Mouse (Mus musculus): ENCODE results near the gene Lgr4. TPM values are rescaled to one million over a fixed set of nuclear protein-coding genes. Genes with fewer than 3 reads are reported as not detected.

The Lgr4 gene
- total and polyA plus RNA-seq, 3 experiments, result 4.3 to 4.5 TPM; not detected in 1

DNA sequence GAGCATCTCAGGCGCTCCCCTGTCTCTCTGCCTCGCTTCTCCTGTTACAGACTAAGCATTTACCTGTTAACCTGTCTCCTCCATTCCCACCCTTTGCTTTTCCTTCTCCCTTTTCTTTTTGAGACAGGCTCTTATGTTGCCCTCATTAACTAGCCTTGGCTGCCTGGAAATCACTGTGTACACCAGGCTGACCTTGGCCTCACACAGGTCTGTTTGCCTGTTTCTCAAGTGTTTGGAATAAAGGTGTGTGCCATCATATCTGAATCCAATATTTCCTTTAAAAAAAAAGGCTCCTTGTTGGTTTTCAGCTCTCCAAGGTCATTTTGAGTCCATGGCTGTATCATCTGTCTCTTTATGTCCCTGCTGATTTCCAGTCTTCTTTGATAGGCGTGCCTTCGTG, 9.5 kb downstream of the Lgr4 start:
- no peak for DNase-seq (ENCODE audit: low read depth, low spot score)
- no peaks in the 10 kb centered on the region; the same call in 1 of the 2 replicates for H3K79me2 ChIP-seq (ENCODE audit: control insufficient read depth, insufficient read depth, low read length, poor library complexity)
- H3K9ac ChIP-seq (ENCODE audit: control insufficient read depth, low read depth, low read length, poor library complexity, severe bottlenecking), result no peak overlapping the region
- no peaks in the 10 kb centered on the region for H3K9me3 ChIP-seq (replicated peaks; ENCODE audit: insufficient read depth, low read length)
- no peaks in the 10 kb centered on the region for H3K27me3 ChIP-seq (ENCODE audit: control insufficient read depth in 1 of 2, insufficient read depth in 2 of 2, low read length in 2 of 2)
- no peak overlapping the region for H3K27ac ChIP-seq (ENCODE audit: control insufficient read depth, low read depth, low read length)
- TF ChIP-seq MAZ (IDR thresholded peaks at IDR 0.05; ENCODE audit: low read depth, low read length) (no peak), POLR2AphosphoS2 (IDR thresholded peaks at IDR 0.05; ENCODE audit: low read length) (no peak), BHLHE40 (IDR thresholded peaks at IDR 0.05; ENCODE audit: borderline replicate concordance, low read depth, low read length) (no peak), MXI1 (IDR thresholded peaks at IDR 0.05; ENCODE audit: low read depth, low read length) (no peak), ETS1 (IDR thresholded peaks at IDR 0.05; ENCODE audit: low read depth, low read length) (no peak), CHD2 (IDR thresholded peaks at IDR 0.05; ENCODE audit: low read length) (no peak), MAFK (IDR thresholded peaks at IDR 0.05; ENCODE audit: borderline replicate concordance, low read depth, low read length) (no peak), GATA1 (IDR thresholded peaks at IDR 0.05; ENCODE audit: low read depth, low read length) (no peak), JUND (IDR thresholded peaks at IDR 0.05; ENCODE audit: low read depth, low read length) (no peak), USF2 (IDR thresholded peaks at IDR 0.05; ENCODE audit: borderline replicate concordance in 1 of 2, insufficient read depth in 1 of 2, low read depth in 1 of 2, low read length in 2 of 2) (no peak), NELFE (IDR thresholded peaks at IDR 0.05; ENCODE audit: low read depth, low read length) (no peak), MYC (IDR thresholded peaks at IDR 0.05; ENCODE audit: low read depth, low read length) (no peak), UBTF (IDR thresholded peaks at IDR 0.05; ENCODE audit: borderline replicate concordance, insufficient read depth, low read depth, low read length) (no peak), EP300 (IDR thresholded peaks at IDR 0.05; ENCODE audit: low read depth in 1 of 2, low read length in 2 of 2) (no peak), CTCF (IDR thresholded peaks at IDR 0.05 in 2 of 3, conservative IDR thresholded peaks at IDR 0.05 in 1 of 3; ENCODE audit: control insufficient read depth in 1 of 3, insufficient read depth in 1 of 3, low read depth in 2 of 3, low read length in 3 of 3, poor library complexity in 1 of 3, severe bottlenecking in 1 of 3) (no peak), USF1 (IDR thresholded peaks at IDR 0.05; ENCODE audit: low read depth, low read length) (no peak)
- H3K4me3 ChIP-seq (ENCODE audit: control insufficient read depth in 1 of 2, insufficient read depth in 1 of 2, low read depth in 2 of 2, low read length in 2 of 2), result no peak overlapping the region
- peaks cover 0 to 6% of the 10 kb centered on the region in 2 experiments; a peak in 2 of 4 replicates for H3K4me1 ChIP-seq (ENCODE audit: control insufficient read depth in 1 of 2, insufficient read depth in 2 of 2, low read length in 2 of 2)
- H3K36me3 ChIP-seq (ENCODE audit: control insufficient read depth in 1 of 2, insufficient read depth in 2 of 2, low read length in 2 of 2), result peaks cover 0 to 4% of the 10 kb centered on the region in 2 experiments; a peak in 2 of 4 replicates

DNA sequence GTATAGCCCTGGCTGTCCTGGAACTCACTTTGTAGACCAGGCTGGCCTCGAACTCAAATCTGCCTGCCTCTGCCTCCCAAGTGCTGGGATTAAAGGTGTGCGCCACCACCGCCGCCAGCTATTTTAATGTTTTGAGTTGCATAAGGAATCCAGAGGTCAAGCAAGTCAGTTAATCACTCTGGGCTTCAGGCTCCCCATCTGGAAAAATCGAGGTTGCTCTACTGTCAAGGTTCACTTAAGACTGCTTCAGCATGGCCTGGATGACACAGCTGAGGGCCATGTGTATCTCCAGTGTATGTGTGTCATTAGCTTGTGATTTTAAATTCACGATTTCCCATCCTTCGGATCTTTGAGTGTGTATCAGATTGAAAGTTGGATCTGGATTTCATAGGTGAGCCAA, 10.0 kb downstream of the Lgr4 start:
- Histone ChIP-seq H3K4me3 (ENCODE audit: control insufficient read depth in 1 of 2, insufficient read depth in 1 of 2, low read depth in 2 of 2, low read length in 2 of 2) (no peak overlapping the region), H3K27me3 (ENCODE audit: control insufficient read depth in 1 of 2, insufficient read depth in 2 of 2, low read length in 2 of 2) (no peaks in the 10 kb centered on the region), H3K9ac (ENCODE audit: control insufficient read depth, low read depth, low read length, poor library complexity, severe bottlenecking) (no peak overlapping the region), H3K9me3 (replicated peaks; ENCODE audit: insufficient read depth, low read length) (no peaks in the 10 kb centered on the region), H3K79me2 (ENCODE audit: control insufficient read depth, insufficient read depth, low read length, poor library complexity) (no peaks in the 10 kb centered on the region; the same call in 1 of the 2 replicates), H3K4me1 (ENCODE audit: control insufficient read depth in 1 of 2, insufficient read depth in 2 of 2, low read length in 2 of 2) (peaks cover 0 to 6% of the 10 kb centered on the region in 2 experiments; a peak in 2 of 4 replicates), H3K27ac (ENCODE audit: control insufficient read depth, low read depth, low read length) (no peak overlapping the region), H3K36me3 (ENCODE audit: control insufficient read depth in 1 of 2, insufficient read depth in 2 of 2, low read length in 2 of 2) (peaks cover 0 to 4% of the 10 kb centered on the region in 2 experiments; a peak in 2 of 4 replicates)
- TF ChIP-seq MAX (IDR thresholded peaks at IDR 0.05; ENCODE audit: low read length) (no peak), USF2 (IDR thresholded peaks at IDR 0.05; ENCODE audit: borderline replicate concordance in 1 of 2, insufficient read depth in 1 of 2, low read depth in 1 of 2, low read length in 2 of 2) (no peak), TAL1 (IDR thresholded peaks at IDR 0.05; ENCODE audit: low read length) (no peak), RCOR1 (IDR thresholded peaks at IDR 0.05; ENCODE audit: low read depth, low read length) (no peak), NELFE (IDR thresholded peaks at IDR 0.05; ENCODE audit: low read depth, low read length) (no peak), TBP (IDR thresholded peaks at IDR 0.05; ENCODE audit: low read depth, low read length) (no peak), RAD21 (IDR thresholded peaks at IDR 0.05; ENCODE audit: low read depth, low read length) (no peak), HCFC1 (IDR thresholded peaks at IDR 0.05; ENCODE audit: low read depth, low read length) (no peak), USF1 (IDR thresholded peaks at IDR 0.05; ENCODE audit: low read depth, low read length) (no peak), EP300 (IDR thresholded peaks at IDR 0.05; ENCODE audit: low read depth in 1 of 2, low read length in 2 of 2) (no peak), GATA1 (IDR thresholded peaks at IDR 0.05; ENCODE audit: low read depth, low read length) (no peak), ETS1 (IDR thresholded peaks at IDR 0.05; ENCODE audit: low read depth, low read length) (no peak), JUND (IDR thresholded peaks at IDR 0.05; ENCODE audit: low read depth, low read length) (no peak), ZMIZ1 (IDR thresholded peaks at IDR 0.05; ENCODE audit: low read depth, low read length) (no peak), SIN3A (IDR thresholded peaks at IDR 0.05; ENCODE audit: low read length) (no peak)
- DNase-seq (ENCODE audit: low read depth, low spot score), result no peak

Measured in MEL (cell line).